Mouse (Mus musculus) small intestine, adult 2 months (tissue): ENCODE data around the gene Sipa1l1.

Source experiments
- CTCF ChIP-seq: fragments of 200-500 bp; IDR thresholded peaks from 2 replicates; pipeline ENCODE4 v1.5.1; 2012; ENCODE audit warnings: low read depth, mild to moderate bottlenecking, control low read depth, inconsistent platforms, low read length, moderate library complexity, mixed read lengths; ENCODE audit not compliant: insufficient replicate concordance, insufficient read length; ENCODE audit errors: extremely low read depth
- POLR2A ChIP-seq: fragments of 200-500 bp; IDR thresholded peaks from 2 replicates; pipeline ENCODE4 v1.6.1; 2012; ENCODE audit warnings: low read depth, mild to moderate bottlenecking, control low read depth, inconsistent platforms, low read length, moderate library complexity

DNA sequence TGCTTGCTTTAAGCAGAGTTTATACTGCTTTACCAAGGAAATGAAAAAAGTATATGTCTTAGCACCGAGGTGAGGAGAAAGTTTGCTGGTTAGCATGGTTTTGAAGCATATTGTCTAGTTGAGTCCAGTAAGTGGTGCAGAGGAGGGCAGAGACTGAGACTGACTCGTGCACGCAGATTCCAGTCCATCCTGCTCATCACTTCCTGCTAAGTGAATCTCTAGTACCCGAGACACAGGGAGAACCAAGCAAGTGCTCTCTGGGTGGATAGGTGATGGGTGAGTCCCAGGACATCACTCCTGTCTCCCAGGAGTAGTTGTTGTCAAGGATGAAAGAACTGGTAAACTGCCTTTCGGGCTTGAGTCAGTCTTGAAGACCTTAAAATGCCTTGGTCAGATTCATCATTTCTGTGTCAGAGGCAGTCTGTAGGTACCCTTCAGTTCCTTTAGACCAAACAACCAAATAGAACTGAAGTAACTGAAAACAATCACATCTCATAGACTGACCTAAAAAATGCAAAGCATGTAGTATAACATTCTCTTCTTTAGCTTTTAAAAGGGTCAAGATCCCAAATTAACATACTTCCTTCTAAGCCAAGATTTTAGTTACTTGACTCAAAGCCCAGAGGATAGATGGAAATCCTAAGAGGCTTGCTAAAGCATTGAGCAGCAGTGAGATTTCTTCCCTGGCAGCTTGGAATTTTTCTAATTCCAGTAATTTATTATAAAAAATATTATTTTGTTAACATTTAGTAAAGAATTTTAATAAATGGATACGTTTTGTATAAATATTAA, 89.1 kb downstream of the Sipa1l1 start:
- no peak for TF ChIP-seq CTCF
- no peak for TF ChIP-seq POLR2A
